Mouse (Mus musculus): ENCODE results near the gene Exoc8. TPM values are rescaled to one million over a fixed set of nuclear protein-coding genes. Genes with fewer than 3 reads are reported as not detected.

The Exoc8 gene
- polyA plus RNA-seq, 1 experiment, result 18.2 TPM

GRCm38 (mm10) chr8:124862321-124863162 lies 35.0 kb downstream of the Exoc8 start, which contains the start of the genes Gnpat and 2810004N23Rik:
Gnpat (plus strand) TSS chr8:124863033.
2810004N23Rik (minus strand) TSS chr8:124863120.
- WGBS, result 1% methylated on average over 55 of the region's 55 CpGs
- H3K27ac ChIP-seq (ENCODE audit: insufficient read depth, low read length), result peak within 1 kb of the TSS; percentile 81
- peak within 1 kb of the TSS; percentile 92 for H3K4me3 ChIP-seq (replicated peaks; ENCODE audit: insufficient read depth, low read depth, low read length)
- TF ChIP-seq POLR2A (IDR thresholded peaks at IDR 0.05; ENCODE audit: borderline replicate concordance, insufficient read depth, low read length), result peak; percentile 89
- TF ChIP-seq CTCF (IDR thresholded peaks at IDR 0.05; ENCODE audit: borderline replicate concordance, insufficient read depth, low read depth, low read length), result no peak
- no peaks in the 10 kb centered on the region for H3K27me3 ChIP-seq (ENCODE audit: control insufficient read depth, insufficient read depth, low read length)
- peaks cover 5% of the 10 kb centered on the region for H3K4me1 ChIP-seq (ENCODE audit: control insufficient read depth, insufficient read depth, low read length)
- DNase-seq, result peak; percentile 90 to 96

GRCm38 (mm10) chr8:124860188-124860587 lies 37.3 kb downstream of the Exoc8 start:
- H3K27me3 ChIP-seq (ENCODE audit: control insufficient read depth, insufficient read depth, low read length), result no peaks in the 10 kb centered on the region
- TF ChIP-seq CTCF (IDR thresholded peaks at IDR 0.05; ENCODE audit: borderline replicate concordance, insufficient read depth, low read depth, low read length) (no peak), POLR2A (IDR thresholded peaks at IDR 0.05; ENCODE audit: borderline replicate concordance, insufficient read depth, low read length) (no peak; the same call in 1 of the 2 replicates)
- no peak overlapping the region for H3K4me3 ChIP-seq (replicated peaks; ENCODE audit: insufficient read depth, low read depth, low read length)
- DNase-seq, result peak; percentile 37 to 67
- WGBS, result 24% methylated on average over 3 of the region's 3 CpGs
- no peaks in the 10 kb centered on the region; the same call in 1 of the 2 replicates for H3K4me1 ChIP-seq (ENCODE audit: control insufficient read depth, insufficient read depth, low read length)
- H3K27ac ChIP-seq (ENCODE audit: insufficient read depth, low read length), result peak overlapping the region; percentile 85

GRCm38 (mm10) chr8:124859466-124859865 lies 38.0 kb downstream of the Exoc8 start:
- Histone ChIP-seq H3K4me1 (ENCODE audit: control insufficient read depth, insufficient read depth, low read length) (no peaks in the 10 kb centered on the region; the same call in 1 of the 2 replicates), H3K27ac (ENCODE audit: insufficient read depth, low read length) (no peak overlapping the region), H3K4me3 (replicated peaks; ENCODE audit: insufficient read depth, low read depth, low read length) (no peak overlapping the region), H3K27me3 (ENCODE audit: control insufficient read depth, insufficient read depth, low read length) (no peaks in the 10 kb centered on the region)
- no peak for TF ChIP-seq POLR2A (IDR thresholded peaks at IDR 0.05; ENCODE audit: borderline replicate concordance, insufficient read depth, low read length)
- peak; percentile 41; the same call in 1 of the 2 replicates for TF ChIP-seq CTCF (IDR thresholded peaks at IDR 0.05; ENCODE audit: borderline replicate concordance, insufficient read depth, low read depth, low read length)
- peak in 1 of 2 experiments; percentile 22 for DNase-seq

- Histone ChIP-seq H3K4me1 (ENCODE audit: control insufficient read depth, insufficient read depth, low read length) (no peaks in the 10 kb centered on the region), H3K27me3 (ENCODE audit: control insufficient read depth, insufficient read depth, low read length) (no peaks in the 10 kb centered on the region), H3K4me3 (replicated peaks; ENCODE audit: insufficient read depth, low read depth, low read length) (no peak overlapping the region), H3K27ac (ENCODE audit: insufficient read depth, low read length) (no peak overlapping the region)
- TF ChIP-seq CTCF (IDR thresholded peaks at IDR 0.05; ENCODE audit: borderline replicate concordance, insufficient read depth, low read depth, low read length), result no peak
- TF ChIP-seq POLR2A (IDR thresholded peaks at IDR 0.05; ENCODE audit: borderline replicate concordance, insufficient read depth, low read length), result no peak
- DNase-seq, result no peak
- 100% methylated on average over 1 of the region's 1 CpGs for WGBS
Observed at GRCm38 (mm10) chr8:124853511-124853910, 44.0 kb downstream of the Exoc8 start.

- H3K27me3 ChIP-seq (ENCODE audit: control insufficient read depth, insufficient read depth, low read length), result no peaks in the 10 kb centered on the region
- no peak for DNase-seq
- WGBS, result 94% methylated on average over 5 of the region's 5 CpGs
- H3K27ac ChIP-seq (ENCODE audit: insufficient read depth, low read length), result no peak overlapping the region
- no peak overlapping the region for H3K4me3 ChIP-seq (replicated peaks; ENCODE audit: insufficient read depth, low read depth, low read length)
- no peak for TF ChIP-seq CTCF (IDR thresholded peaks at IDR 0.05; ENCODE audit: borderline replicate concordance, insufficient read depth, low read depth, low read length)
- TF ChIP-seq POLR2A (IDR thresholded peaks at IDR 0.05; ENCODE audit: borderline replicate concordance, insufficient read depth, low read length), result no peak
- peaks cover 8% of the 10 kb centered on the region; the same call in 1 of the 2 replicates for H3K4me1 ChIP-seq (ENCODE audit: control insufficient read depth, insufficient read depth, low read length)
Observed at GRCm38 (mm10) chr8:124845573-124845972, 51.9 kb downstream of the Exoc8 start.

GRCm38 (mm10) chr8:124845131-124845530 lies 52.4 kb downstream of the Exoc8 start:
- H3K27ac ChIP-seq (ENCODE audit: insufficient read depth, low read length), result no peak overlapping the region
- no peak for TF ChIP-seq POLR2A (IDR thresholded peaks at IDR 0.05; ENCODE audit: borderline replicate concordance, insufficient read depth, low read length)
- no peak for TF ChIP-seq CTCF (IDR thresholded peaks at IDR 0.05; ENCODE audit: borderline replicate concordance, insufficient read depth, low read depth, low read length)
- no peak overlapping the region for H3K4me3 ChIP-seq (replicated peaks; ENCODE audit: insufficient read depth, low read depth, low read length)
- peaks cover 8% of the 10 kb centered on the region; the same call in 1 of the 2 replicates for H3K4me1 ChIP-seq (ENCODE audit: control insufficient read depth, insufficient read depth, low read length)
- 75% methylated on average over 3 of the region's 3 CpGs for WGBS
- DNase-seq, result no peak
- H3K27me3 ChIP-seq (ENCODE audit: control insufficient read depth, insufficient read depth, low read length), result no peaks in the 10 kb centered on the region

Other genes with a start within 250 kb of the Exoc8 start
- 63.8 and 67.8 TPM in 2 replicates for gene 2310022B05Rik, start 234.3 kb downstream of the Exoc8 start, polyA plus RNA-seq (2012; rRNA removed)
- gene Ttc13, start 175.7 kb downstream of the Exoc8 start, polyA plus RNA-seq (2012; rRNA removed), result 39.1 and 41.6 TPM in 2 replicates
- gene Arv1, start 175.6 kb downstream of the Exoc8 start, polyA plus RNA-seq (2012; rRNA removed), result 19.5 and 20.3 TPM in 2 replicates
- gene Fam89a, start 145.9 kb downstream of the Exoc8 start, polyA plus RNA-seq (2012; rRNA removed), result 1.2 and 1.3 TPM in 2 replicates
- gene Trim67, start 104.6 kb downstream of the Exoc8 start, polyA plus RNA-seq (2012; rRNA removed), result 19.4 and 23.3 TPM in 2 replicates
- gene Gnpat, start 34.7 kb downstream of the Exoc8 start, polyA plus RNA-seq (2012; rRNA removed), result 98.3 and 100 TPM in 2 replicates
- 15.0 and 15.7 TPM in 2 replicates for gene 2810004N23Rik, start 34.6 kb downstream of the Exoc8 start, polyA plus RNA-seq (2012; rRNA removed)
- gene Sprtn, start 181 bp upstream of the Exoc8 start, polyA plus RNA-seq (2012; rRNA removed), result 18.5 and 19.5 TPM in 2 replicates
- 58.1 and 58.8 TPM in 2 replicates for gene Egln1, start 51.6 kb upstream of the Exoc8 start, polyA plus RNA-seq (2012; rRNA removed)
- 185 and 201 TPM in 2 replicates for gene Tsnax, start 115.3 kb upstream of the Exoc8 start, polyA plus RNA-seq (2012; rRNA removed)
- 1.2 and 1.4 TPM in 2 replicates for gene Disc1, start 156.5 kb upstream of the Exoc8 start, polyA plus RNA-seq (2012; rRNA removed)

Data from cerebellum, adult 2 months (tissue).